Mouse (Mus musculus) ES-Bruce4 (cell line): Measurements from ENCODE around the gene Usp29. TPM values are rescaled to one million over a fixed set of nuclear protein-coding genes. Genes with fewer than 3 reads are reported as not detected.

ENCODE experiments used
- H3K27ac ChIP-seq: 2 replicates; pipeline ENCODE4 v1.5.1; 2012; ENCODE audit warnings: low read length, inconsistent platforms; ENCODE audit not compliant: insufficient read depth
- H3K27me3 ChIP-seq: 2 replicates; pipeline ENCODE4 v1.6.1; 2012; ENCODE audit warnings: mild to moderate bottlenecking, low read length, inconsistent platforms; ENCODE audit not compliant: control insufficient read depth, poor library complexity, insufficient read depth, severe bottlenecking
- H3K36me3 ChIP-seq: 2 replicates; pipeline ENCODE4 v1.6.1; 2012; ENCODE audit warnings: inconsistent platforms, mild to moderate bottlenecking, low read length, moderate library complexity; ENCODE audit not compliant: control insufficient read depth, poor library complexity, insufficient read depth, severe bottlenecking
- H3K4me1 ChIP-seq: one replicate; pipeline ENCODE4 v1.8.1; 2011; ENCODE audit warnings: low read length; ENCODE audit not compliant: control insufficient read depth, insufficient read depth
- H3K4me3 ChIP-seq: 2 replicates; pipeline ENCODE4 v1.5.1; 2011; ENCODE audit warnings: low read depth, mild to moderate bottlenecking, low read length
- H3K9ac ChIP-seq: 2 replicates; pipeline ENCODE4 v1.6.1; 2012; ENCODE audit warnings: low read depth, mild to moderate bottlenecking, inconsistent platforms; ENCODE audit not compliant: poor library complexity, severe bottlenecking
- H3K9me3 ChIP-seq: replicated peaks from 2 replicates; pipeline ENCODE4 v1.6.1; 2012; ENCODE audit warnings: mild to moderate bottlenecking, low read length, inconsistent platforms; ENCODE audit not compliant: control insufficient read depth, poor library complexity, insufficient read depth, severe bottlenecking
- CTCF ChIP-seq: IDR thresholded peaks from one replicate; pipeline ENCODE4 v1.8.1; 2011; ENCODE audit warnings: low read depth, low read length
- EP300 ChIP-seq: IDR thresholded peaks from 2 replicates; pipeline ENCODE4 v1.6.1; 2011; ENCODE audit warnings: low read depth, low read length; ENCODE audit not compliant: insufficient read depth
- POLR2A ChIP-seq: IDR thresholded peaks from one replicate; pipeline ENCODE4 v1.8.1; 2011; ENCODE audit warnings: low read length; ENCODE audit not compliant: insufficient read depth
- polyA plus RNA-seq: library from polyadenylated mRNA; stranded (reverse); fragments of >200 nt; gene quantifications from 2 replicates; pipeline ENCODE4 v1.2.4, GENCODE M21; 2011; ENCODE audit warnings: low read depth; ENCODE audit not compliant: missing spikeins, insufficient read depth, insufficient read length

The Usp29 gene
- polyA plus RNA-seq, 1 experiment: 12.8 TPM

DNA sequence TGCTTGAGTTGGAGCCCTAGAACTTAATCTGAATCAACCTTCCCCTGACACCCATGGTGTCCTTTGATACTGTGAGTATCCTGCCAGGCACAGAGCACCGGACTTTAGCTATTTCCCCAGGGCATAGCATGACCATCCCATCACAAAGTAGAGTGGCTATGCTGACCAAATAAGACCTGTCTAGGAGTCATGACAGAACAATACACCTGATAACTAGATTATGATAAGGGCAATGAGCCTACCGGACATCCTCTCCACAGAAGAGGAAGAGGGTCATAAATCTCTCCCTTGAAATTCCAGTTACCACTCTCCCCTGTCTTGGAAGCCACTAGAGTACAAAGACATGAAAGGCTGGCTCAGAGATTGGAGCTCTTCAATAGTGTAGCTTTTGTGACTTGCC lies 56.6 kb downstream of the Usp29 start:
- no peaks in the 10 kb centered on the region for H3K9me3 ChIP-seq
- no peak for TF ChIP-seq EP300
- TF ChIP-seq CTCF: no peak
- TF ChIP-seq POLR2A: no peak
- H3K27me3 ChIP-seq: no peaks in the 10 kb centered on the region
- no peak overlapping the region for H3K4me3 ChIP-seq
- H3K9ac ChIP-seq: no peak overlapping the region
- peaks cover 2% of the 10 kb centered on the region for H3K4me1 ChIP-seq
- no peak overlapping the region for H3K27ac ChIP-seq
- no peaks in the 10 kb centered on the region for H3K36me3 ChIP-seq

DNA sequence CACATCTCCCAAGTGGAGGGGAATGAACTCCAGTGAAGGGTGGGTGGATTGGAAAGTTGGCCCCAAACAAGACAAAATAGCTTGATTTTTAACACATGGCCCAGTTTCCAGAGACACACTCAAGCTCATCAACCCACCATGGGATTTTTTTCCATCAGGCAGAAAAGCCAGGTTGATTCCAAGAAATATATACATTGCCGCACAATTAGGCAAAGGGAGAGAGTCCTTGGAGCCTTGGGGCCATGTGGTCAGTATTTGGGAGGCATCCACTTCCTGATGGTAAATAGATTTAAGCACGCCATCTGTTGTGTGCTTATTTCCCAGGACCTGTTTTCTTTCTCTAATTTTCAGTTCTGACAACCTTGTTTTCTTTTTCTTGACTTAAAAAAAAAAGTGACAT lies 57.7 kb downstream of the Usp29 start:
- H3K27ac ChIP-seq: no peak overlapping the region

GRCm38 (mm10) chr7:6791286-6792065 lies 61.1 kb downstream of the Usp29 start:
- Histone ChIP-seq H3K36me3 (no peaks in the 10 kb centered on the region), H3K9ac (no peak overlapping the region), H3K9me3 (no peaks in the 10 kb centered on the region), H3K27me3 (no peaks in the 10 kb centered on the region), H3K4me3 (no peak overlapping the region), H3K4me1 (no peaks in the 10 kb centered on the region), H3K27ac (no peak overlapping the region)
- no peak for TF ChIP-seq EP300
- no peak for TF ChIP-seq CTCF
- no peak for TF ChIP-seq POLR2A

More for the DNA sequence above, 57.7 kb downstream of the Usp29 start:
- H3K27me3 ChIP-seq: no peaks in the 10 kb centered on the region
- H3K9me3 ChIP-seq: no peaks in the 10 kb centered on the region
- H3K4me1 ChIP-seq: peaks cover 2% of the 10 kb centered on the region
- no peak for TF ChIP-seq CTCF
- TF ChIP-seq EP300: no peak
- no peak for TF ChIP-seq POLR2A
- H3K9ac ChIP-seq: no peak overlapping the region
- no peak overlapping the region for H3K4me3 ChIP-seq
- no peaks in the 10 kb centered on the region for H3K36me3 ChIP-seq

DNA sequence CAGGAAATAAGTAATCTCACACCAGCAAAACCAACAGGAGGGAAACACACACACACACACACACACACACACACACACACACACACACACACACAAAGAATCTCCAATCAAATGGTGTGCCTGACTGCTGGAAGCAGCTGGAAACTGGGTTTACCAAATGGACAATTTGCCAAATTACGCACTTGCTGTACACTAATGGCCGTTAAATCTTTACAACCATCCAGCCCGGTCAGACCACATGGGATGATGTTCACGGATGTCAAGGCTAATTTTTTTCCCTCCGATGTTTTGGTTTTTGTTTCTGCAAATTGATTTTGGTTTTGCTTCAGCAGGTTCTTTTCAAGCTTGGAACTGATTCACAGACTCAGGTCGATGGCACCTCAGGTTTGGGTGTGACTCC lies 62.9 kb downstream of the Usp29 start:
- no peak overlapping the region; the same call in 1 of the 2 replicates for H3K27ac ChIP-seq
- H3K9ac ChIP-seq: no peak overlapping the region
- H3K27me3 ChIP-seq: no peaks in the 10 kb centered on the region
- TF ChIP-seq POLR2A (no peak), EP300 (no peak), CTCF (no peak)
- H3K9me3 ChIP-seq: no peaks in the 10 kb centered on the region
- H3K4me1 ChIP-seq: no peaks in the 10 kb centered on the region
- no peak overlapping the region for H3K4me3 ChIP-seq
- no peaks in the 10 kb centered on the region for H3K36me3 ChIP-seq

GRCm38 (mm10) chr7:6793811-6794210 lies 63.4 kb downstream of the Usp29 start:
- Histone ChIP-seq H3K27ac (no peak overlapping the region), H3K36me3 (no peaks in the 10 kb centered on the region), H3K27me3 (no peaks in the 10 kb centered on the region), H3K9me3 (no peaks in the 10 kb centered on the region), H3K4me1 (no peaks in the 10 kb centered on the region), H3K4me3 (no peak overlapping the region), H3K9ac (no peak overlapping the region)
- TF ChIP-seq EP300 (peak; percentile 95), CTCF (no peak)

DNA sequence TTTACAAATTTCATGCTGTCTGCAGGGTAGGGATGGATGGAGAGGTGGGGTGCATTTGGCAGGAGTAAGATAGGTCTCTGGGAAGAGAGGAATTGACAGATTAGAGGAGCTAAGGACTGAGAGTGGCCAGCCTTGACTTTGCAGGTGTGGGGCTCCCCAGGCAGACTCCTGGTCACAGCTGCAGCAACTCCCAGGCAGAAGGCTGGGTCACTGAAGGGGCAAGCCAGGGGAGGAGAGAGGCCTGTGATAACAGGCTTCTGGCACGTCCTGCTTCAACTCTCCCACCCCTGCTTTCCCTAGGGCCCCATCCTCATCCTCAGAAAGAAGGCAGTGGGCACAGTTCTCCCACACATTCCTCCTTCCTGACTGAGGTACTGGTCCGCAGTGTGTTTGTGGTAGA lies 67.0 kb downstream of the Usp29 start:
- Histone ChIP-seq H3K9me3 (no peaks in the 10 kb centered on the region), H3K27me3 (no peaks in the 10 kb centered on the region), H3K9ac (no peak overlapping the region), H3K4me3 (no peak overlapping the region), H3K27ac (no peak overlapping the region), H3K36me3 (no peaks in the 10 kb centered on the region), H3K4me1 (no peaks in the 10 kb centered on the region)
- TF ChIP-seq EP300: no peak
- no peak for TF ChIP-seq CTCF
- no peak for TF ChIP-seq POLR2A
